Mouse (Mus musculus) cerebellum, adult 2 months (tissue): ENCODE measurements around the gene Ankk1. TPM values are rescaled to one million over a fixed set of nuclear protein-coding genes. Genes with fewer than 3 reads are reported as not detected.

Experiments
- DNase-seq, 2 experiments: peaks; one replicate each; pipeline ENCODE4 v3.0.0; 2021
- H3K27ac ChIP-seq: fragments of 200-500 bp; 2 replicates; pipeline ENCODE4 v1.5.1; 2012; ENCODE audit warnings: low read length, control low read depth, inconsistent platforms; ENCODE audit not compliant: insufficient read depth
- H3K27me3 ChIP-seq: fragments of 200-500 bp; 2 replicates; pipeline ENCODE4 v1.6.1; 2012; ENCODE audit warnings: inconsistent platforms, mild to moderate bottlenecking, low read length, moderate library complexity; ENCODE audit not compliant: control insufficient read depth, insufficient read depth
- H3K4me1 ChIP-seq: fragments of 200-500 bp; 2 replicates; pipeline ENCODE4 v1.6.1; 2011; ENCODE audit warnings: low read length; ENCODE audit not compliant: control insufficient read depth, insufficient read depth
- H3K4me3 ChIP-seq: fragments of 200-500 bp; replicated peaks from 2 replicates; pipeline ENCODE3; 2011; ENCODE audit warnings: mild to moderate bottlenecking, low read depth, low read length, control low read depth; ENCODE audit not compliant: insufficient read depth
- CTCF ChIP-seq: fragments of 200-500 bp; IDR thresholded peaks from 2 replicates; pipeline ENCODE4 v1.5.1; 2011; ENCODE audit warnings: low read depth, mild to moderate bottlenecking, control low read depth, low read length, moderate library complexity, borderline replicate concordance; ENCODE audit not compliant: insufficient read depth
- POLR2A ChIP-seq: fragments of 200-500 bp; IDR thresholded peaks from 2 replicates; pipeline ENCODE4 v1.6.1; 2011; ENCODE audit warnings: low read length, control low read depth, borderline replicate concordance; ENCODE audit not compliant: insufficient read depth
- WGBS: fragments of 180-500 bp; shearing (Covaris S2); methylation state at CpG from one replicate; pipeline ENCODE4 v1.1.7; 2018; 5-methylcytosine and 5-hydroxymethylcytosine counted together
- polyA plus RNA-seq: library from polyadenylated mRNA; depleted of rRNA; stranded (reverse); fragments of >200 nt; gene quantifications from 2 replicates; pipeline ENCODE4 v1.2.3, GENCODE M21; 2012; rRNA removed

The Ankk1 gene
- 0.08 TPM in 1 of 2 replicates, not detected in the other for polyA plus RNA-seq

GRCm38 (mm10) chr9:49426921-49427320, at the start of gene Ankk1:
Ankk1 (minus strand) TSS chr9:49427021.
- WGBS: 84% methylated on average over 7 of the region's 7 CpGs
- no peak for DNase-seq

GRCm38 (mm10) chr9:49472126-49472525, 45.3 kb upstream of the Ankk1 start:
- H3K27ac ChIP-seq: no peak overlapping the region
- no peaks in the 10 kb centered on the region for H3K4me1 ChIP-seq
- no peak for DNase-seq
- TF ChIP-seq POLR2A (no peak), CTCF (no peak)
- no peak overlapping the region for H3K4me3 ChIP-seq
- WGBS: 79% methylated on average over 11 of the region's 11 CpGs
- no peaks in the 10 kb centered on the region for H3K27me3 ChIP-seq

More at GRCm38 (mm10) chr9:49426921-49427320, at the start of gene Ankk1:
- Histone ChIP-seq H3K4me1 (no peaks in the 10 kb centered on the region), H3K27ac (no peak within 1 kb of the TSS), H3K27me3 (no peaks in the 10 kb centered on the region), H3K4me3 (no peak within 1 kb of the TSS)
- TF ChIP-seq POLR2A (no peak), CTCF (no peak)

DNA sequence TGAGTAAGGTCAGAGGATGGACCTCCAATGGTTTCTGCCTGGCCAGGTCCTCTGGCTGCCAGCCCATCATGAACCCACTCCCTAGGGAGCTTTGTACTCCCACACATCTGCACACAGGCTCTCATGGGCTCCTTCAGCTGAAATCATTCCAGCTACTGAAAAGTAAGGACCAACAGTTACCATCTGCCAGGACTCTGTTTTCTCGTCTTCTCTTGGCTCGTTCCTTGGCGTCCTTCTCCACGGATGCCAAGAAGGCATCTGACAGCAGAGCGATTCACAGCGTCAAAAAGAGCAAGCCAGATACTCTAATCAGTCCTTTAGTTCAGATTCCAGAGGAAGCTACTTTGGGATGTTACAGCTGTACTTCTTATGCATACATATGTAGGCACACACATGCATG, 44.1 kb upstream of the Ankk1 start:
- 7% methylated on average over 6 of the region's 6 CpGs for WGBS
- Histone ChIP-seq H3K4me3 (no peak overlapping the region), H3K4me1 (no peaks in the 10 kb centered on the region), H3K27ac (no peak overlapping the region), H3K27me3 (no peaks in the 10 kb centered on the region)
- TF ChIP-seq CTCF: no peak
- no peak for TF ChIP-seq POLR2A
- DNase-seq: no peak

- Histone ChIP-seq H3K4me1 (no peaks in the 10 kb centered on the region), H3K27me3 (no peaks in the 10 kb centered on the region), H3K27ac (no peak overlapping the region), H3K4me3 (no peak overlapping the region)
- no peak for TF ChIP-seq POLR2A
- no peak for TF ChIP-seq CTCF
- WGBS: 93% methylated on average over 19 of the region's 19 CpGs
- no peak for DNase-seq
These were observed 43.2 kb upstream of the Ankk1 start for GRCm38 (mm10) chr9:49470006-49470405.

- 88% methylated on average over 3 of the region's 3 CpGs for WGBS
- Histone ChIP-seq H3K4me1 (no peaks in the 10 kb centered on the region), H3K27ac (no peak overlapping the region), H3K4me3 (no peak overlapping the region), H3K27me3 (no peaks in the 10 kb centered on the region)
- DNase-seq: no peak
- TF ChIP-seq POLR2A (no peak), CTCF (no peak)
These were observed 29.3 kb upstream of the Ankk1 start for GRCm38 (mm10) chr9:49456136-49456535.

GRCm38 (mm10) chr9:49452396-49452795, 25.6 kb upstream of the Ankk1 start:
- no peaks in the 10 kb centered on the region for H3K4me1 ChIP-seq
- H3K4me3 ChIP-seq: no peak overlapping the region
- no peak for DNase-seq
- no peak overlapping the region for H3K27ac ChIP-seq
- WGBS: 45% methylated on average over 1 of the region's 1 CpGs
- no peaks in the 10 kb centered on the region for H3K27me3 ChIP-seq
- TF ChIP-seq POLR2A (no peak), CTCF (no peak)

DNA sequence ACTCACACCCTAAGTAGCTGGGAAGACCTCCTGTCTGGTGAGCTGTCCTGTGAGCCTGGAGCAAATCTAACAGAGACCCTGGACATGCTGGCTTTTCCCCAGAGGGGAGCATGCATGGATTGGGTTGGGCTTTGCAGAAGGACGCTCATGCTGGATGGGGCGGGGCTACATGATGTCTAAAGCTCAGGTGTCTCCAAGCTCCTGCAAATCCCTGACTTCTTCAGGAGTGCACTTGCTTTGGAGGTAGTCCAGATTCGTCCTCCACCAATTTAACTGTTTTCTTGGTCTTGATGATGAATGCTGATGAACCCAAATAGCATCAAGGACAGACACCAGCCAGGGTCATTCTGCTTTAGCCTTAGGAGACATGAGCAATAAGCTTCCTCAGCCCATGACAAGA, 23.7 kb upstream of the Ankk1 start:
- Histone ChIP-seq H3K27me3 (no peaks in the 10 kb centered on the region), H3K4me3 (no peak overlapping the region), H3K27ac (no peak overlapping the region), H3K4me1 (no peaks in the 10 kb centered on the region)
- TF ChIP-seq CTCF: no peak
- no peak for TF ChIP-seq POLR2A
- DNase-seq: no peak
- 84% methylated on average over 3 of the region's 3 CpGs for WGBS

GRCm38 (mm10) chr9:49442621-49443020, 15.8 kb upstream of the Ankk1 start:
- no peak overlapping the region for H3K27ac ChIP-seq
- 36% methylated on average over 3 of the region's 3 CpGs for WGBS
- H3K4me3 ChIP-seq: no peak overlapping the region
- TF ChIP-seq CTCF (no peak), POLR2A (no peak)
- H3K27me3 ChIP-seq: no peaks in the 10 kb centered on the region
- no peak for DNase-seq
- H3K4me1 ChIP-seq: no peaks in the 10 kb centered on the region
